Mouse (Mus musculus): Measurements from ENCODE around the gene Ppp1cc.

The Ppp1cc gene

GRCm38 (mm10) chr5:122136508-122137408 is 21.3 kb upstream of the Ppp1cc start:
- WGBS, result 83% methylated on average over 14 of the region's 14 CpGs

GRCm38 (mm10) chr5:122138856-122139255 is 19.2 kb upstream of the Ppp1cc start:
- 90% methylated on average over 15 of the region's 15 CpGs for WGBS

GRCm38 (mm10) chr5:122139771-122140170 is 18.3 kb upstream of the Ppp1cc start:
- 51% methylated on average over 2 of the region's 2 CpGs for WGBS

GRCm38 (mm10) chr5:122140723-122141122 is 17.4 kb upstream of the Ppp1cc start, which contains the start of gene Ccdc63:
Ccdc63 (minus strand) TSS chr5:122140823.
- WGBS, result 100% methylated on average over 3 of the region's 3 CpGs

GRCm38 (mm10) chr5:122142230-122142992 is 15.7 kb upstream of the Ppp1cc start:
- WGBS, result 58% methylated on average over 8 of the region's 8 CpGs

- WGBS, result 39% methylated on average over 15 of the region's 15 CpGs
These were observed 14.5 kb upstream of the Ppp1cc start for GRCm38 (mm10) chr5:122143543-122143942.

GRCm38 (mm10) chr5:122144825-122145224 is 13.3 kb upstream of the Ppp1cc start:
- WGBS, result 92% methylated on average over 4 of the region's 4 CpGs

- 47% methylated on average over 15 of the region's 15 CpGs for WGBS
These were observed 12.6 kb upstream of the Ppp1cc start for GRCm38 (mm10) chr5:122145381-122146055.

- 30% methylated on average over 10 of the region's 10 CpGs for WGBS
These were observed 12.0 kb upstream of the Ppp1cc start for GRCm38 (mm10) chr5:122146056-122146580.

- 88% methylated on average over 1 of the region's 1 CpGs for WGBS
These were observed 10.0 kb upstream of the Ppp1cc start for GRCm38 (mm10) chr5:122148107-122148506.

- 83% methylated on average over 4 of the region's 4 CpGs for WGBS
These were observed 8.8 kb upstream of the Ppp1cc start for GRCm38 (mm10) chr5:122149259-122149658.

- WGBS, result 88% methylated on average over 5 of the region's 5 CpGs
These were observed 5.6 kb upstream of the Ppp1cc start for GRCm38 (mm10) chr5:122152508-122152907.

GRCm38 (mm10) chr5:122154006-122154405 is 4.1 kb upstream of the Ppp1cc start:
- 46% methylated on average over 13 of the region's 14 CpGs for WGBS

GRCm38 (mm10) chr5:122154782-122155181 is 3.3 kb upstream of the Ppp1cc start:
- 86% methylated on average over 3 of the region's 3 CpGs for WGBS

GRCm38 (mm10) chr5:122156486-122156885 is 1.6 kb upstream of the Ppp1cc start:
- WGBS, result 57% methylated on average over 2 of the region's 2 CpGs

GRCm38 (mm10) chr5:122158557-122159515 is 758 bp downstream of the Ppp1cc start:
- under 1% methylated on average over 42 of the region's 42 CpGs for WGBS

GRCm38 (mm10) chr5:122163194-122163593 is 5.1 kb downstream of the Ppp1cc start:
- 15% methylated on average over 6 of the region's 6 CpGs for WGBS

- WGBS, result 45% methylated on average over 3 of the region's 3 CpGs
These were observed 5.9 kb downstream of the Ppp1cc start for GRCm38 (mm10) chr5:122164011-122164410.

GRCm38 (mm10) chr5:122165233-122165915 is 7.3 kb downstream of the Ppp1cc start:
- 19% methylated on average over 6 of the region's 6 CpGs for WGBS

GRCm38 (mm10) chr5:122166636-122167161 is 8.6 kb downstream of the Ppp1cc start:
- WGBS, result 24% methylated on average over 8 of the region's 8 CpGs

Measured in cerebral cortex, adult 2 months (tissue).